17 mouse cellular contexts compared by ENCODE assay signal in the genomic region with DNA sequence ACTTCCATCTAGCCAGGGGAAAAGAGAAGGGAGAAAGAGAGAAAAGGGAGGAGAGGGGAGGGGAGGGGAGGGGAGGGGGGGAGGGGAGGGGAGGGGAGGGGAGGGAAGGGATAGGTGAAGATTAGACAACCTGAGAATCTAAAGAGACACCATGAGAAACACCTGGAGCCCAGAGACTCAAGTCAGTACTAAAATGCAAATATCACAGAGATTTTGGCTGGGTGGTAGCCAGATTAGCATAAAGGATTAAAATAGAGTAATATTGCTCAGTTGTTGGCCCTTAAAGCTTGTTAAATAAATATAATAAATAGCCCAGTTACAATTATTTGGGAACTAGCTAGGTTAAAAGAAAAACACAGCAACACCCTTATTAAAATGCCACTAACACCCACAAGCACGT. TPM values are rescaled to one million over a fixed set of nuclear protein-coding genes. Genes with fewer than 3 reads are reported as not detected.
DNase-seq lines count a peak whose midpoint lies in the region; ATAC-seq and TF ChIP-seq lines count a peak whose summit lies in the region.
"Had no signal": no experiment of that assay in that cellular context is flagged by ENCODE, and none has a peak within 500 bp of the region (broad histone marks: within the 10 kb centered on the region; RNA-seq: fewer than 3 reads in every experiment).

No protein-coding gene starts in this region.

- peaks cover 35% of the 10 kb centered on the region for H3K4me1 ChIP-seq in forebrain, embryonic 13.5 days
- no peaks in the 10 kb centered on the region for H3K4me1 ChIP-seq in forebrain, postnatal 0 days (ENCODE audit: insufficient read depth)
- peaks cover 19% of the 10 kb centered on the region for H3K4me1 ChIP-seq in kidney, embryonic 16.5 days (ENCODE audit: insufficient read depth, low read length)
- peaks cover 0 to 28% of the 10 kb centered on the region in 2 experiments; a peak in 3 of 4 replicates for H3K4me1 ChIP-seq in CH12.LX (ENCODE audit: control insufficient read depth in 1 of 2, insufficient read depth in 2 of 2)
- H3K4me1 ChIP-seq in limb, embryonic 13.5 days = peaks cover 34% of the 10 kb centered on the region

- TF ChIP-seq POLR2A in CH12.LX (IDR thresholded peaks at IDR 0.05; ENCODE audit: low read depth, low read length) = no peak

- no peak overlapping the region for H3K9ac ChIP-seq in forebrain, embryonic 13.5 days
- H3K9ac ChIP-seq in forebrain, postnatal 0 days = no peak overlapping the region
- no peak overlapping the region for H3K9ac ChIP-seq in kidney, embryonic 16.5 days (replicated peaks; ENCODE audit: low read length)
- H3K9ac ChIP-seq in CH12.LX (ENCODE audit: insufficient read depth, low read depth) = peak overlapping the region; percentile 80
- H3K9ac ChIP-seq in limb, embryonic 13.5 days = no peak overlapping the region
- H3K9ac ChIP-seq: limb, embryonic 15.5 days; stomach, embryonic 15.5 days had no signal

- no peaks in the 10 kb centered on the region for H3K27me3 ChIP-seq in forebrain, embryonic 13.5 days
- no peaks in the 10 kb centered on the region for H3K27me3 ChIP-seq in forebrain, postnatal 0 days (ENCODE audit: insufficient read depth, low read length)
- no peaks in the 10 kb centered on the region for H3K27me3 ChIP-seq in kidney, embryonic 16.5 days (ENCODE audit: insufficient read depth, low read length)
- H3K27me3 ChIP-seq in CH12.LX (replicated peaks) = no peaks in the 10 kb centered on the region
- no peaks in the 10 kb centered on the region for H3K27me3 ChIP-seq in limb, embryonic 13.5 days
- H3K27me3 ChIP-seq: limb, embryonic 15.5 days; stomach, embryonic 15.5 days had no signal

- no peak for TF ChIP-seq CTCF in forebrain, postnatal 0 days (IDR thresholded peaks at IDR 0.05; ENCODE audit: low read depth)
- no peak for TF ChIP-seq CTCF in CH12.LX (conservative IDR thresholded peaks at IDR 0.05 in 1 of 2, IDR thresholded peaks at IDR 0.05 in 1 of 2; ENCODE audit: low read depth in 2 of 2, low read length in 2 of 2)

- H3K4me2 ChIP-seq in forebrain, embryonic 13.5 days = peak overlapping the region; percentile 72
- H3K4me2 ChIP-seq in forebrain, postnatal 0 days (ENCODE audit: low read depth) = no peak overlapping the region
- H3K4me2 ChIP-seq in kidney, embryonic 16.5 days (replicated peaks; ENCODE audit: low read depth, low read length) = peak overlapping the region; percentile 69
- H3K4me2 ChIP-seq in CH12.LX (ENCODE audit: insufficient read depth, low read depth, poor library complexity, severe bottlenecking) = peak overlapping the region; percentile 80
- H3K4me2 ChIP-seq in limb, embryonic 13.5 days (replicated peaks) = peak overlapping the region; percentile 74

- 73% methylated on average over 1 of the region's 1 CpGs for whole genome bisulfite sequencing in forebrain, embryonic 13.5 days
- WGBS in forebrain, postnatal 0 days = 67% methylated on average over 1 of the region's 1 CpGs
- 92% methylated on average over 1 of the region's 1 CpGs for WGBS in kidney, embryonic 16.5 days
- 68% methylated on average over 1 of the region's 1 CpGs for WGBS in limb, embryonic 13.5 days

- no peak overlapping the region for H3K27ac ChIP-seq in forebrain, embryonic 13.5 days
- no peak overlapping the region for H3K27ac ChIP-seq in forebrain, postnatal 0 days (ENCODE audit: low read depth, low read length)
- H3K27ac ChIP-seq in kidney, embryonic 16.5 days (ENCODE audit: low read length) = no peak overlapping the region
- H3K27ac ChIP-seq in CH12.LX (ENCODE audit: insufficient read depth, low read depth) = peak overlapping the region; percentile 60
- H3K27ac ChIP-seq in limb, embryonic 13.5 days = no peak overlapping the region
- H3K27ac ChIP-seq: gastrocnemius, adult 2 months; kidney, postnatal 0 days; limb, embryonic 15.5 days; stomach, embryonic 15.5 days had no signal

- H3K36me3 ChIP-seq in forebrain, embryonic 13.5 days (ENCODE audit: poor library complexity, severe bottlenecking) = peaks cover 22% of the 10 kb centered on the region
- H3K36me3 ChIP-seq in forebrain, postnatal 0 days (ENCODE audit: insufficient read depth) = no peaks in the 10 kb centered on the region
- peaks cover 28% of the 10 kb centered on the region for H3K36me3 ChIP-seq in kidney, embryonic 16.5 days (ENCODE audit: insufficient read depth, low read length)
- H3K36me3 ChIP-seq in CH12.LX (replicated peaks in 1 of 2; ENCODE audit: control insufficient read depth in 1 of 2, insufficient read depth in 1 of 2, low read length in 1 of 2) = peaks cover 27 to 42% of the 10 kb centered on the region in 2 experiments
- peaks cover 23% of the 10 kb centered on the region for H3K36me3 ChIP-seq in limb, embryonic 13.5 days

- no peak for ATAC-seq in forebrain, embryonic 13.5 days
- no peak for ATAC-seq in forebrain, postnatal 0 days
- ATAC-seq in kidney, embryonic 16.5 days (ENCODE audit: low FRiP score, low TSS enrichment) = no peak
- no peak for ATAC-seq in limb, embryonic 13.5 days (ENCODE audit: low FRiP score, low read depth)

- H3K9me3 ChIP-seq in forebrain, embryonic 13.5 days (replicated peaks) = no peaks in the 10 kb centered on the region
- H3K9me3 ChIP-seq in forebrain, postnatal 0 days (ENCODE audit: low read length) = no peaks in the 10 kb centered on the region
- no peaks in the 10 kb centered on the region for H3K9me3 ChIP-seq in kidney, embryonic 16.5 days (ENCODE audit: low read length)
- H3K9me3 ChIP-seq in CH12.LX (replicated peaks; ENCODE audit: low read length) = no peaks in the 10 kb centered on the region
- H3K9me3 ChIP-seq in limb, embryonic 13.5 days = no peaks in the 10 kb centered on the region
- H3K9me3 ChIP-seq: limb, embryonic 15.5 days; stomach, embryonic 15.5 days had no signal

- peak; percentile 75 for TF ChIP-seq EP300 in CH12.LX (IDR thresholded peaks at IDR 0.05; ENCODE audit: low read length)

- H3K4me3 ChIP-seq in forebrain, embryonic 13.5 days = peak overlapping the region; percentile 78
- H3K4me3 ChIP-seq in forebrain, postnatal 0 days (ENCODE audit: low read depth, low read length) = no peak overlapping the region
- H3K4me3 ChIP-seq in kidney, embryonic 16.5 days (ENCODE audit: low read length) = no peak overlapping the region
- peak overlapping the region; percentile 64 to 94 (median 92) for H3K4me3 ChIP-seq in CH12.LX (replicated peaks in 1 of 3; ENCODE audit: low read depth in 2 of 3, low read length in 2 of 3, poor library complexity in 1 of 3)
- H3K4me3 ChIP-seq in limb, embryonic 13.5 days = no peak overlapping the region
- H3K4me3 ChIP-seq: gastrocnemius, adult 2 months had no signal

- dilution Hi-C loops in CH12.LX (cut with MboI; ENCODE audit: extremely low pct_ligation_motif_present, extremely low pct_unique_long_range_greater_than_20kb, low sequenced_read_pairs) = no loop called here

- H3K79me2 ChIP-seq in CH12.LX (replicated peaks; ENCODE audit: control insufficient read depth, extremely low read depth, insufficient read depth, poor library complexity, severe bottlenecking) = peaks cover 77% of the 10 kb centered on the region

- in situ Hi-C loops in CH12.LX (cut with MboI; ENCODE audit: low pct_ligation_motif_present, low pct_unique_long_range_greater_than_20kb, low sequenced_read_pairs) = no loop called here

- no peak for DNase-seq in forebrain, postnatal 0 days
- DNase-seq in kidney, adult 11 months = no peak
- DNase-seq in CH12.LX (ENCODE audit: extremely low read depth) = no peak
- DNase-seq in thymus, adult 18-20 months = no peak
- DNase-seq in adrenal gland, postnatal 4 days (ENCODE audit: low spot score in 2 of 2) = no peak
- DNase-seq: B cell, adult 2 months; cerebellum, postnatal 25 days; gastrocnemius, adult 2 months; layer of hippocampus, adult 9-11 months; midbrain, embryonic 14.5 days; right cerebral cortex, postnatal 25 days had no signal

- TF ChIP-seq RAD21 in CH12.LX (IDR thresholded peaks at IDR 0.05; ENCODE audit: low read depth, low read length) = no peak

TF ChIP-seq in CH12.LX, 34 proteins besides CTCF, POLR2A, EP300 and RAD21:
- no peak for TF ChIP-seq CHD1 (IDR thresholded peaks at IDR 0.05; ENCODE audit: low read depth, low read length)
- peak; percentile 72; the same call in 1 of the 2 replicates for TF ChIP-seq TCF12 (IDR thresholded peaks at IDR 0.05; ENCODE audit: low read depth, low read length)
- no peak for TF ChIP-seq HCFC1 (IDR thresholded peaks at IDR 0.05; ENCODE audit: low read depth, low read length)
- no peak for TF ChIP-seq NELFE (IDR thresholded peaks at IDR 0.05; ENCODE audit: low read depth, low read length)
- TF ChIP-seq ETS1 (conservative IDR thresholded peaks at IDR 0.05; ENCODE audit: low read depth, low read length) = 0 out of 2 replicates have a peak, but pooled peaks have one; percentile 38
- peak; percentile 67; the same call in 1 of the 2 replicates for TF ChIP-seq IRF4 (IDR thresholded peaks at IDR 0.05; ENCODE audit: low read depth, low read length)
- peak; percentile 35; the same call in 1 of the 2 replicates for TF ChIP-seq JUN (IDR thresholded peaks at IDR 0.05; ENCODE audit: insufficient read depth, low read depth, low read length)
- TF ChIP-seq JUND (conservative IDR thresholded peaks at IDR 0.05; ENCODE audit: low read depth, low read length) = peak; percentile 50; the same call in 1 of the 2 replicates
- 0 out of 2 replicates have a peak, but pooled peaks have one; percentile 10 for TF ChIP-seq TBP (conservative IDR thresholded peaks at IDR 0.05; ENCODE audit: low read depth, low read length)
TF ChIP-seq in CH12.LX: peak in this region for 6.

RNA-seq across cellular contexts. Expression of gene Mki67, which starts 3.6 kb away (rescaled TPM):
- polyA plus RNA-seq in forebrain, embryonic 13.5 days (2015; fragmentation: Nextera tagmentation; extraction: Ambion mirVana) = 40.4 and 40.9 TPM in 2 replicates
- total RNA-seq in forebrain, postnatal 0 days (2014; rRNA removed) = 9.2 and 15.8 TPM in 2 replicates
- polyA plus RNA-seq in forebrain, postnatal 0 days (2015; fragmentation: Nextera tagmentation; extraction: Ambion mirVana) = 2.4 and 4.0 TPM in 2 replicates
- polyA plus RNA-seq in kidney, embryonic 16.5 days (2015; fragmentation: Nextera tagmentation; extraction: Ambion mirVana) = 32.6 and 35.8 TPM in 2 replicates
- 73.1 and 86.7 TPM in 2 replicates for total RNA-seq in CH12.LX (2012; rRNA removed)
- total RNA-seq in CH12.LX (2014; rRNA removed) = 57.0 and 57.8 TPM in 2 replicates
- 98.5 and 102 TPM in 2 replicates for polyA plus RNA-seq in CH12.LX (2012; ENCODE audit: insufficient read length, low read depth)
- 38.5 and 39.4 TPM in 2 replicates for polyA plus RNA-seq in limb, embryonic 13.5 days (2015; fragmentation: Nextera tagmentation; extraction: Ambion mirVana)
- total RNA-seq in adrenal gland, postnatal 4 days (2021) = 10 to 100 TPM; 68.1 to 95.6 TPM

Comparison
In these comparisons a context has a peak if more than half of its experiments do, and no peak if none do; other contexts are left out.
1. H3K4me3 ChIP-seq: peak in forebrain, embryonic 13.5 days (single experiment) and CH12.LX (3 of 3); none in forebrain, postnatal 0 days (single experiment), kidney, embryonic 16.5 days (single experiment) and limb, embryonic 13.5 days (single experiment).